Mouse (Mus musculus): Measurements from ENCODE around the gene Rspo3. TPM values are rescaled to one million over a fixed set of nuclear protein-coding genes. Genes with fewer than 3 reads are reported as not detected.

The Rspo3 gene
- polyA plus RNA-seq, 1 experiment, result not detected

DNA sequence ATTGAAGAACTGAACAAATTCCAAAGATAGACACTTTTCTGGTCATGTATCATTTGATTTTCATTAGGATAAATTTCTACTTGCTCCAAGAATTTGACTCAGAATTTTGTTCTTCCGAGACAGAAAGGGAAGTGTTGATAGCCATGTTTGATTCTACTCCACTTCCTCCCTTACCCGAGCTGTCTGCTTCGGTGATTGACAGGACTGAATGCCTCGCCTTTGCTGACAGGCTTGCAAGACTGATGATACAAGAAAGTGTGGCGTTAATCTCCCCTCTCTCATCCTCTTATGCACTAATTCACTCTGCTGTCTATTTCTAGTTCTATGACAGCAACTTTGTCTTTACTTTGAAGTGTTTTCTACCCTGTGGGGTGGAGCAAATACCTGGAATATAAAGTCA lies 65.2 kb downstream of the Rspo3 start:
- TF ChIP-seq GATA1 (IDR thresholded peaks at IDR 0.05; ENCODE audit: low read length), result no peak
- TF ChIP-seq TAL1 (IDR thresholded peaks at IDR 0.05; ENCODE audit: low read length), result no peak
- Histone ChIP-seq H3K9me3 (ENCODE audit: control insufficient read depth, low read length) (no peaks in the 10 kb centered on the region), H3K36me3 (ENCODE audit: control insufficient read depth) (no peaks in the 10 kb centered on the region), H3K4me1 (ENCODE audit: control insufficient read depth) (no peaks in the 10 kb centered on the region), H3K4me3 (replicated peaks) (no peak overlapping the region), H3K27me3 (ENCODE audit: control insufficient read depth) (no peaks in the 10 kb centered on the region)

DNA sequence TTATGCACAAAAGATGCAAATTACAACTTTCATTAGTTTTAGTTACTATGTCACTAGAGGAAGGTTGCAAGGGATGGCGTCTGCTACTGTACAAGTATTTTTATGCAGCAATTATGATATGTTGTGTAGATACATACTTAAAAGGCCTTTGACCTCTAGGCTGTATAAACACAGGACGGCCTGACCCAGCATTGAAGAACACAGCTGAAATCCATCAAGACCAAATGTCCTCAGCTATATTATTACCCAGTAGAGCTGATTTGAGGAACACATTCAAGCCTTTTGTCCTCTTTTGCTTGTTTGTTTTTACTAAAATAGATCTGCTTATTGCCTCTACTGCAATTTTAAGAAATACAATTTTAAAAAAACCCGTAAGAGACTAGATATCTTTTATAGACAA lies 75.6 kb downstream of the Rspo3 start:
- TF ChIP-seq GATA1 (IDR thresholded peaks at IDR 0.05; ENCODE audit: low read length) (no peak), TAL1 (IDR thresholded peaks at IDR 0.05; ENCODE audit: low read length) (no peak)
- H3K36me3 ChIP-seq (ENCODE audit: control insufficient read depth), result no peaks in the 10 kb centered on the region
- no peaks in the 10 kb centered on the region for H3K4me1 ChIP-seq (ENCODE audit: control insufficient read depth)
- H3K4me3 ChIP-seq (replicated peaks), result no peak overlapping the region
- H3K27me3 ChIP-seq (ENCODE audit: control insufficient read depth), result no peaks in the 10 kb centered on the region
- no peaks in the 10 kb centered on the region for H3K9me3 ChIP-seq (ENCODE audit: control insufficient read depth, low read length)

DNA sequence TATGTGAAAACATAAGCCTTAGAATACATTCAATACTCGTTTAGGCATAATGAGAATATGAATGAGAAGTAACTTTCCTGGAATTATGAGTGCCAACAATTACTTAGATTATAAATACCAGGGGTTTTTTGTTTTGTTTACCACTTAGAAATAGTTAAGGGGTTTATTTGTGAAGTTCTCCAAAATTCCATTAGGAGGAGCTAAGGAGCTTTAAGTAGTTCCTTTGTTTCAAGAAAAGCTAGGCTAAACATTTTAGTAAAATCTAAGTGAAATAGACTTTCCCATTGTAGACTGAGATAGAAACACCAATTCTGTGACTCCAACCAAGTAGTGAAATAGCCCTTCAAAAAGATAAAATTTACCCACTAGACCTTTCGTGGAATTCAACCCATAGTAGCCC lies 76.0 kb downstream of the Rspo3 start:
- Histone ChIP-seq H3K36me3 (ENCODE audit: control insufficient read depth) (no peaks in the 10 kb centered on the region), H3K4me1 (ENCODE audit: control insufficient read depth) (no peaks in the 10 kb centered on the region), H3K27me3 (ENCODE audit: control insufficient read depth) (no peaks in the 10 kb centered on the region), H3K9me3 (ENCODE audit: control insufficient read depth, low read length) (no peaks in the 10 kb centered on the region), H3K4me3 (replicated peaks) (no peak overlapping the region)
- TF ChIP-seq GATA1 (IDR thresholded peaks at IDR 0.05; ENCODE audit: low read length) (no peak), TAL1 (IDR thresholded peaks at IDR 0.05; ENCODE audit: low read length) (no peak)

DNA sequence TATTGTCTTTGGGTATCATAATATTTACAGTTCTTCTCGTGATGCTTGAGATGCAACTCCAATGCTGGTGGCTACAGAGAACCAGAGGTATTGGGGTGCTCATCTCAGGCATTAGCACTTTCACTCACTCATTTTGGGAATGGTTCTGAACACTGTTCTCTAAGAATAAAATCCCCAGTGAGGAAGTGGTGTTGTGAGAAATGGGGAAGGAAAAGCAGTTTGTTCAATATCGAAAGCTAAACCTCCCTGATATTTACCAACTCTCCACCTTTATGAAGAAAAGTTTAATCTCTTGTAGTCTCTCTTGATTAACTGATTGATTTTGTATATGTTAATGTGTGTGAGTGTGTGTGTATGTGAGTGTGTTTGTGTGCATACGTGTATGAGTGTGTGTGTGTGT lies 90.6 kb downstream of the Rspo3 start:
- no peaks in the 10 kb centered on the region for H3K4me1 ChIP-seq (ENCODE audit: control insufficient read depth)
- H3K4me3 ChIP-seq (replicated peaks), result no peak overlapping the region
- H3K27me3 ChIP-seq (ENCODE audit: control insufficient read depth), result no peaks in the 10 kb centered on the region
- TF ChIP-seq GATA1 (IDR thresholded peaks at IDR 0.05; ENCODE audit: low read length), result no peak
- no peak for TF ChIP-seq TAL1 (IDR thresholded peaks at IDR 0.05; ENCODE audit: low read length)
- H3K36me3 ChIP-seq (ENCODE audit: control insufficient read depth), result no peaks in the 10 kb centered on the region
- H3K9me3 ChIP-seq (ENCODE audit: control insufficient read depth, low read length), result no peaks in the 10 kb centered on the region

DNA sequence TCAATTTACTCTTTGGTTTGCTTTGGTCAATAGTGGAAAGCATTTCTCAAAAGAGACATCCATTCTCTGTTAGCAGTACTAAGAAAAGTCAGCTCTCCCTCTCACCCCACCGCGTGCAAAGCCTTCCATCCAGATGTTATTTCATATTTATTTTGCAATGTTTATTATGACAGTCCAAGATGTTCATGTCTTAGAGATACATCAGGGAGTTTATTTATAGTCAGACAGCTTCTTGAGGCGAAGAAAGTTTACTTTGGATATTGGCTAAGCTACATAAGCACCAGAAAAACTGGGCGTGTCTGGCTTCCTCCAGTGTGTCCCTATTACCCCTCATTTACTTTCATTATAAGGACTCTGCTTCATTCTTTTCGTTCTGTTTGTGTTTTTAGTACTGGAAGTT lies 94.4 kb downstream of the Rspo3 start:
- TF ChIP-seq TAL1 (IDR thresholded peaks at IDR 0.05; ENCODE audit: low read length) (no peak), GATA1 (IDR thresholded peaks at IDR 0.05; ENCODE audit: low read length) (no peak)
- Histone ChIP-seq H3K9me3 (ENCODE audit: control insufficient read depth, low read length) (no peaks in the 10 kb centered on the region), H3K4me1 (ENCODE audit: control insufficient read depth) (no peaks in the 10 kb centered on the region), H3K27me3 (ENCODE audit: control insufficient read depth) (no peaks in the 10 kb centered on the region), H3K4me3 (replicated peaks) (no peak overlapping the region), H3K36me3 (ENCODE audit: control insufficient read depth) (no peaks in the 10 kb centered on the region)

DNA sequence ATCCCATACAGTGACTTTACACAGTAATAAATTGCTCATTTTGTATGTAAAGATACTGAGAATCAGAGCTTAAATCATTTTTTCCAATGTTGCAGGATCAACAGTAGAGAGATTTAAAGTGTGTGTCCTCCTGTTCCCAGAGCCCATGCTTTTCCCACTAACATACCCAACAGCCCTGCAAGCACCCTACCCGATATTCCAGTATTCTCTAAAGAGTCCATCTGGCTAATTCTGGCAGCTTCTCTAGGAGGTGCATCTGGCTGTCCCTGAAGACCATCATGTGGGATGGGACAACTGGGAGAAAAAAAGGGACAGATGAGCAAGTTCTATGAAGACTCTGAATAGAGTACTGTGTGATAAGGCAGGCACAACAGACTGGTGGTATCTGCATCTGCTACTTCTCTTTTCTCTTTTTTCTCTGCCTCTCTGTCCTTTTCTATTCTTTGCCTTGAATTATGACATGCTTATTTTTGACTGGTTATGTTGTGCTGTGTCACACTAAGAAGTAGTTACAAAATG lies 102.7 kb downstream of the Rspo3 start:
- no peak for TF ChIP-seq GATA1 (IDR thresholded peaks at IDR 0.05; ENCODE audit: low read length)
- no peak for TF ChIP-seq TAL1 (IDR thresholded peaks at IDR 0.05; ENCODE audit: low read length)

DNA sequence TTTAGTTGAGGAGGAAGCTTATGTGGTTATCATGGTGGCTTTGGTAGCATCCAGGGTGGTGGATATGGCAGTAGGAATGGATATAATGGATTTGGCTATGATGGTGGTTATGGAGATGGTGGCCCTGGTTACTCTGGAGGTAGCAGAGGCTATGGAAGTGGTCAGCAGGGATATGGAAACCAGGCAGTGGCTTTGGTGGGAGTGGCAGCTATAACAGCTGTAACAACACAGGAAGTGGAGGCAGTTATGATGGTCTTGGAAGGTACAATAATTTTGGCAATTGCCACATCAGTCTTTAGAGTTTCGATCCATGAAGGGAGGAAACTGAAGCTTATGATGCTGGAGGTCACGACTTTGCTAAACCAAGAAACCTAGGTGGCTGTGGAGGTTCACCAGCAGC lies 109.0 kb downstream of the Rspo3 start:
- Histone ChIP-seq H3K9me3 (ENCODE audit: control insufficient read depth, low read length) (no peaks in the 10 kb centered on the region), H3K4me3 (replicated peaks) (no peak overlapping the region), H3K27me3 (ENCODE audit: control insufficient read depth) (no peaks in the 10 kb centered on the region), H3K36me3 (ENCODE audit: control insufficient read depth) (no peaks in the 10 kb centered on the region), H3K4me1 (ENCODE audit: control insufficient read depth) (no peaks in the 10 kb centered on the region)
- TF ChIP-seq TAL1 (IDR thresholded peaks at IDR 0.05; ENCODE audit: low read length), result no peak

More for the DNA sequence above, 102.7 kb downstream of the Rspo3 start:
- no peaks in the 10 kb centered on the region for H3K4me1 ChIP-seq (ENCODE audit: control insufficient read depth)
- H3K27me3 ChIP-seq (ENCODE audit: control insufficient read depth), result no peaks in the 10 kb centered on the region
- H3K4me3 ChIP-seq (replicated peaks), result no peak overlapping the region
- no peaks in the 10 kb centered on the region for H3K9me3 ChIP-seq (ENCODE audit: control insufficient read depth, low read length)
- H3K36me3 ChIP-seq (ENCODE audit: control insufficient read depth), result no peaks in the 10 kb centered on the region

DNA sequence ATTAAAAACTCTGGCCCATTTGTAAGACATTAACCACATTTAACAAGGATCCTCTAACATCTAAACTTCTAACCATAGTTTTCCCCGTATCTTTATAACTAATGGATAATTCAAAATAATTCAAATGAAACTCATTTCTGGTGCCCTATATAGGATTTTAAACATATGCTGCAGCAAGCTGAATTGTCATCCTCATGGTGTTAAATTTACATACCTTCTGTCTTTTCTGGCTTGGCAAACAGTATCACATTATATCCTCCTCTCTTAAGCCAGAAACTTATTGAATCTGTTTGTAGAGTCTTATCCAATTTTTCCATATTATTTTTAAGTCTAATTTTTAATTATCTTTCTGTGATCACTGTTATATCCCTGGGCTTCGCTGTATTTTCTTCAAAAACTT lies 111.1 kb downstream of the Rspo3 start:
- Histone ChIP-seq H3K27me3 (ENCODE audit: control insufficient read depth) (no peaks in the 10 kb centered on the region), H3K9me3 (ENCODE audit: control insufficient read depth, low read length) (no peaks in the 10 kb centered on the region), H3K4me1 (ENCODE audit: control insufficient read depth) (no peaks in the 10 kb centered on the region), H3K36me3 (ENCODE audit: control insufficient read depth) (no peaks in the 10 kb centered on the region), H3K4me3 (replicated peaks) (no peak overlapping the region)
- no peak for TF ChIP-seq TAL1 (IDR thresholded peaks at IDR 0.05; ENCODE audit: low read length)
- TF ChIP-seq GATA1 (IDR thresholded peaks at IDR 0.05; ENCODE audit: low read length), result no peak

DNA sequence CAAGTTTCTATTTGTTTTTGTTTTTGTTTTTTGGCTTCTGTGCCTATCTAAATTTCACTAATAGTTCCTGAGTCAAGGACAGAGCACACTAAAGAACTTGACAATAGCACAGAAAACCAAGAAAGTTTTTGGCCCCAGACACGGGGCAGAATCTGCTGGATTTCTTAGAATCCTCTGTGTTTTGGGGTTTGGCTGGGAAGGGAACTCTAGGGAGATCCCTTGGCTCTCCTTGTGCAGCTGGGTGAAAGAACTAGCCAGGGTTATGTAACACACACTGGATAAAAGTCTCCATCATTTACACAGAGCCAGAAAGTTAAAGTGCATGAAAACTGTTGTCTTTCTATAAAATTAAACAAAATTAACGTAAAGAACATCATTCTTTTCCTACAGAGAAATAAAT lies 121.3 kb downstream of the Rspo3 start:
- no peak for TF ChIP-seq GATA1 (IDR thresholded peaks at IDR 0.05; ENCODE audit: low read length)
- TF ChIP-seq TAL1 (IDR thresholded peaks at IDR 0.05; ENCODE audit: low read length), result no peak
- Histone ChIP-seq H3K4me3 (replicated peaks) (no peak overlapping the region), H3K9me3 (ENCODE audit: control insufficient read depth, low read length) (no peaks in the 10 kb centered on the region), H3K36me3 (ENCODE audit: control insufficient read depth) (no peaks in the 10 kb centered on the region), H3K27me3 (ENCODE audit: control insufficient read depth) (no peaks in the 10 kb centered on the region), H3K4me1 (ENCODE audit: control insufficient read depth) (no peaks in the 10 kb centered on the region)

DNA sequence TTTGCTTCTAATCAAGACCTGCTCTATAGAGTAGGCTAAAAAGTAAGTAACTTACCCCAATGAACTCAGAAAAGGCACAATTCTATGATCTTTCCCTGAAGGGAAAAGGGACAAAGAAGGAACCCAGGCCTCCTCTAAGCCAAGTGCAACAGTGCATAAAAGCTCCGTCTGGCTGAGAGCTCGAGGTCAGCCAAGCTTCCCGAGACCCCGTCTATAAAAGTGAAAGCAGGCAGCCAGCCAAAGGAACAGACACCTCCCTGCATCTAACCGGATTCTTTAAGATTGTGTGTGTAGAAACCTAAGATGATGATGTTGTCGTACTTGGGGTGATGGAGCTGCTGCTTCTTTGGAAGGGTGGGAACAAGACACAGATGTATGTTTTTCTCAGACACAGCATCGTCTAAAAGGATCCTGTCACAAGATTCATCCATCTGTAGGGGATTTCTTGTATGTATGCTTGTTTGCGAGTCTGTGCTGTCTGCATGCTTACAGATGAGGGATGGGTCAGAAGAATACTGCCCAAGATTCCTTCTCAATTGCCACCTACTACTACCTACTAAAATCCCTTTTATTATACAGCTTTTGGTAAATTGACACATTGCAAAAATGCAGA lies 132.9 kb downstream of the Rspo3 start:
- Histone ChIP-seq H3K27me3 (ENCODE audit: control insufficient read depth) (no peaks in the 10 kb centered on the region), H3K9me3 (ENCODE audit: control insufficient read depth, low read length) (no peaks in the 10 kb centered on the region), H3K4me3 (replicated peaks) (no peak overlapping the region), H3K4me1 (ENCODE audit: control insufficient read depth) (no peaks in the 10 kb centered on the region), H3K36me3 (ENCODE audit: control insufficient read depth) (no peaks in the 10 kb centered on the region)
- TF ChIP-seq GATA1 (IDR thresholded peaks at IDR 0.05; ENCODE audit: low read length) (no peak), TAL1 (IDR thresholded peaks at IDR 0.05; ENCODE audit: low read length) (no peak)

Other genes starting within 250 kb of the Rspo3 start
- gene Echdc1, start 222.7 kb downstream of the Rspo3 start, polyA plus RNA-seq (2012), result 0.13 and 0.29 TPM in 2 replicates
- 0.28 and 0.37 TPM in 2 replicates for gene Rnf146, start 173.4 kb downstream of the Rspo3 start, polyA plus RNA-seq (2012)

Measured in erythroblast, embryonic 14.5 days (primary cell).